8 mouse cellular contexts compared by ENCODE assay signal in genomic region chr6:51468891-51469561, GRCm38 (mm10). TPM values are rescaled to one million over a fixed set of nuclear protein-coding genes. Genes with fewer than 3 reads are reported as not detected.
DNase-seq lines count a peak whose midpoint lies in the region; ATAC-seq and TF ChIP-seq lines count a peak whose summit lies in the region.

No protein-coding gene starts in this region.

- dilution Hi-C loops in CH12.LX (cut with MboI; ENCODE audit: extremely low pct_ligation_motif_present, extremely low pct_unique_long_range_greater_than_20kb, low sequenced_read_pairs) = no loop called here

- TF ChIP-seq RAD21 in CH12.LX (IDR thresholded peaks at IDR 0.05; ENCODE audit: low read depth, low read length) = no peak

- peak; percentile 79 for DNase-seq in CH12.LX (ENCODE audit: extremely low read depth)
- DNase-seq in heart, postnatal 10 days = peak; percentile 87 to 88
- peak; percentile 64 for DNase-seq in large intestine, adult 2 months (ENCODE audit: low read depth, low spot score)
- DNase-seq in telencephalon, adult 2 months (ENCODE audit: low read depth, low spot score) = peak; percentile 77

- no peak for TF ChIP-seq POLR2A in CH12.LX (IDR thresholded peaks at IDR 0.05; ENCODE audit: low read depth, low read length)

- peak overlapping the region; percentile 97 for H3K27ac ChIP-seq in CH12.LX (ENCODE audit: insufficient read depth, low read depth)
- H3K27ac ChIP-seq in forebrain, embryonic 13.5 days = peak overlapping the region; percentile 100
- peak overlapping the region; percentile 98 for H3K27ac ChIP-seq in liver, embryonic 16.5 days (ENCODE audit: low read length)
- H3K27ac ChIP-seq in neural tube, embryonic 13.5 days (replicated peaks) = peak overlapping the region; percentile 100

- H3K4me2 ChIP-seq in CH12.LX (ENCODE audit: insufficient read depth, low read depth, poor library complexity, severe bottlenecking) = no peak overlapping the region
- H3K4me2 ChIP-seq in forebrain, embryonic 13.5 days = peak overlapping the region; percentile 87
- H3K4me2 ChIP-seq in liver, embryonic 16.5 days (ENCODE audit: low read depth, low read length) = peak overlapping the region; percentile 51
- peak overlapping the region; percentile 79 for H3K4me2 ChIP-seq in neural tube, embryonic 13.5 days

- in situ Hi-C loops in CH12.LX (cut with MboI; ENCODE audit: low pct_ligation_motif_present, low pct_unique_long_range_greater_than_20kb, low sequenced_read_pairs) = no loop called here

- TF ChIP-seq CTCF in CH12.LX (conservative IDR thresholded peaks at IDR 0.05 in 1 of 2, IDR thresholded peaks at IDR 0.05 in 1 of 2; ENCODE audit: low read depth in 2 of 2, low read length in 2 of 2) = no peak

- peaks cover 24 to 49% of the 10 kb centered on the region in 2 experiments for H3K36me3 ChIP-seq in CH12.LX (replicated peaks in 1 of 2; ENCODE audit: control insufficient read depth in 1 of 2, insufficient read depth in 1 of 2, low read length in 1 of 2)
- H3K36me3 ChIP-seq in forebrain, embryonic 13.5 days (ENCODE audit: poor library complexity, severe bottlenecking) = peaks cover 48% of the 10 kb centered on the region
- peaks cover 42% of the 10 kb centered on the region for H3K36me3 ChIP-seq in liver, embryonic 16.5 days (ENCODE audit: control insufficient read depth, insufficient read depth)
- H3K36me3 ChIP-seq in neural tube, embryonic 13.5 days = peaks cover 44% of the 10 kb centered on the region

- intact Hi-C loops in heart, postnatal 10 days (cut with DNase I) = loop anchor here (5.0 kb wide), 1 partner anchor 87 kb away; no protein-coding TSS in a partner anchor

- under 1% methylated on average over 63 of the region's 63 CpGs for WGBS in forebrain, embryonic 13.5 days
- under 1% methylated on average over 63 of the region's 63 CpGs for WGBS in large intestine, adult 2 months
- WGBS in liver, embryonic 16.5 days (ENCODE audit: insufficient replicate concordance) = under 1% methylated on average over 63 of the region's 63 CpGs
- under 1% methylated on average over 60 of the region's 63 CpGs for WGBS in neural tube, embryonic 13.5 days

- peaks cover 69% of the 10 kb centered on the region for H3K79me2 ChIP-seq in CH12.LX (replicated peaks; ENCODE audit: control insufficient read depth, extremely low read depth, insufficient read depth, poor library complexity, severe bottlenecking)

- H3K27me3 ChIP-seq in CH12.LX (replicated peaks) = no peaks in the 10 kb centered on the region
- H3K27me3 ChIP-seq in forebrain, embryonic 13.5 days = no peaks in the 10 kb centered on the region
- H3K27me3 ChIP-seq in liver, embryonic 16.5 days (ENCODE audit: control insufficient read depth, insufficient read depth, low read depth, low read length) = no peaks in the 10 kb centered on the region
- H3K27me3 ChIP-seq in neural tube, embryonic 13.5 days = no peaks in the 10 kb centered on the region

- peaks cover 2 to 43% of the 10 kb centered on the region in 2 experiments; a peak in 3 of 4 replicates for H3K4me1 ChIP-seq in CH12.LX (ENCODE audit: control insufficient read depth in 1 of 2, insufficient read depth in 2 of 2)
- peaks cover 52% of the 10 kb centered on the region for H3K4me1 ChIP-seq in forebrain, embryonic 13.5 days
- peaks cover 29% of the 10 kb centered on the region for H3K4me1 ChIP-seq in liver, embryonic 16.5 days (ENCODE audit: control insufficient read depth, low read depth, low read length)
- peaks cover 53% of the 10 kb centered on the region for H3K4me1 ChIP-seq in neural tube, embryonic 13.5 days (replicated peaks)

- H3K9me3 ChIP-seq in CH12.LX (replicated peaks; ENCODE audit: low read length) = no peaks in the 10 kb centered on the region
- no peaks in the 10 kb centered on the region for H3K9me3 ChIP-seq in forebrain, embryonic 13.5 days (replicated peaks)
- H3K9me3 ChIP-seq in liver, embryonic 16.5 days (replicated peaks; ENCODE audit: control insufficient read depth, low read length) = no peaks in the 10 kb centered on the region
- H3K9me3 ChIP-seq in neural tube, embryonic 13.5 days = no peaks in the 10 kb centered on the region

- TF ChIP-seq EP300 in CH12.LX (IDR thresholded peaks at IDR 0.05; ENCODE audit: low read length) = no peak

- ATAC-seq in cerebellum, adult (ENCODE audit: insufficient number of reproducible peaks, low FRiP score, low TSS enrichment) = peak; percentile 24
- ATAC-seq in forebrain, embryonic 13.5 days = peak; percentile 7; the same call in 1 of the 2 replicates
- ATAC-seq in liver, embryonic 16.5 days (ENCODE audit: low read depth) = peak; percentile 9
- ATAC-seq in neural tube, embryonic 13.5 days (ENCODE audit: low read depth) = peak; percentile 51

- H3K9ac ChIP-seq in CH12.LX (ENCODE audit: insufficient read depth, low read depth) = peak overlapping the region; percentile 100
- peak overlapping the region; percentile 100 for H3K9ac ChIP-seq in forebrain, embryonic 13.5 days
- H3K9ac ChIP-seq in liver, embryonic 16.5 days (ENCODE audit: low read depth, low read length) = peak overlapping the region; percentile 98
- H3K9ac ChIP-seq in neural tube, embryonic 13.5 days = peak overlapping the region; percentile 100

- peak overlapping the region; percentile 71 to 96 (median 94) for H3K4me3 ChIP-seq in CH12.LX (replicated peaks in 1 of 3; ENCODE audit: low read depth in 2 of 3, low read length in 2 of 3, poor library complexity in 1 of 3)
- peak overlapping the region; percentile 97 for H3K4me3 ChIP-seq in forebrain, embryonic 13.5 days
- peak overlapping the region; percentile 94 for H3K4me3 ChIP-seq in liver, embryonic 16.5 days (ENCODE audit: low read depth, low read length)
- peak overlapping the region; percentile 98 for H3K4me3 ChIP-seq in neural tube, embryonic 13.5 days

TF ChIP-seq in CH12.LX, 34 proteins besides CTCF, POLR2A, EP300 and RAD21 (continues in another document):
- TF ChIP-seq ELF1 (IDR thresholded peaks at IDR 0.05; ENCODE audit: low read depth, low read length) (no peak), JUND (conservative IDR thresholded peaks at IDR 0.05; ENCODE audit: low read depth, low read length) (no peak), PAX5 (IDR thresholded peaks at IDR 0.05; ENCODE audit: low read length) (no peak), ZC3H11A (IDR thresholded peaks at IDR 0.05; ENCODE audit: low read depth, low read length) (no peak), MXI1 (IDR thresholded peaks at IDR 0.05; ENCODE audit: low read depth, low read length) (no peak), MAX (IDR thresholded peaks at IDR 0.05; ENCODE audit: low read length) (no peak), IRF4 (IDR thresholded peaks at IDR 0.05; ENCODE audit: low read depth, low read length) (no peak), ETS1 (conservative IDR thresholded peaks at IDR 0.05; ENCODE audit: low read depth, low read length) (no peak), KAT2A (IDR thresholded peaks at IDR 0.05; ENCODE audit: insufficient replicate concordance, low read length) (no peak), TCF12 (IDR thresholded peaks at IDR 0.05; ENCODE audit: low read depth, low read length) (no peak), CHD2 (IDR thresholded peaks at IDR 0.05; ENCODE audit: low read length) (no peak), JUN (IDR thresholded peaks at IDR 0.05; ENCODE audit: insufficient read depth, low read depth, low read length) (no peak), TBP (conservative IDR thresholded peaks at IDR 0.05; ENCODE audit: low read depth, low read length) (no peak), E2F4 (IDR thresholded peaks at IDR 0.05; ENCODE audit: insufficient replicate concordance, low read depth, low read length) (no peak), NELFE (IDR thresholded peaks at IDR 0.05; ENCODE audit: low read depth, low read length) (no peak)

RNA-seq across cellular contexts. Expression of gene Hnrnpa2b1, which starts 0.7 kb away (rescaled TPM):
- total RNA-seq in CH12.LX (2012; rRNA removed) = 500 and 668 TPM in 2 replicates
- total RNA-seq in CH12.LX (2014; rRNA removed) = 710 and 855 TPM in 2 replicates
- polyA plus RNA-seq in CH12.LX (2012; ENCODE audit: insufficient read length, low read depth) = 1,854 and 1,994 TPM in 2 replicates
- polyA plus RNA-seq in forebrain, embryonic 13.5 days (2015; fragmentation: Nextera tagmentation; extraction: Ambion mirVana) = 2,330 and 2,378 TPM in 2 replicates
- 100 to 1,000 TPM; 510 to 554 TPM for total RNA-seq in heart, postnatal 10 days (2021)
- polyA plus RNA-seq in large intestine, adult 2 months (2012; rRNA removed) = 74.2 and 96.4 TPM in 2 replicates
- 712 and 778 TPM in 2 replicates for polyA plus RNA-seq in liver, embryonic 16.5 days (2015; fragmentation: Nextera tagmentation; extraction: Ambion mirVana)
- 1,536 and 1,756 TPM in 2 replicates for polyA plus RNA-seq in neural tube, embryonic 13.5 days (2015; fragmentation: Nextera tagmentation; extraction: Ambion mirVana)

RNA-seq across cellular contexts. Expression of gene Cbx3, which starts 1.1 kb away (rescaled TPM):
- 145 and 199 TPM in 2 replicates for total RNA-seq in CH12.LX (2012; rRNA removed)
- 300 and 350 TPM in 2 replicates for total RNA-seq in CH12.LX (2014; rRNA removed)
- 197 and 258 TPM in 2 replicates for polyA plus RNA-seq in CH12.LX (2012; ENCODE audit: insufficient read length, low read depth)
- polyA plus RNA-seq in forebrain, embryonic 13.5 days (2015; fragmentation: Nextera tagmentation; extraction: Ambion mirVana) = 732 and 791 TPM in 2 replicates
- total RNA-seq in heart, postnatal 10 days (2021) = 100 to 1,000 TPM; 113 to 126 TPM
- polyA plus RNA-seq in large intestine, adult 2 months (2012; rRNA removed) = 6.8 and 7.4 TPM in 2 replicates
- polyA plus RNA-seq in liver, embryonic 16.5 days (2015; fragmentation: Nextera tagmentation; extraction: Ambion mirVana) = 169 and 198 TPM in 2 replicates
- polyA plus RNA-seq in neural tube, embryonic 13.5 days (2015; fragmentation: Nextera tagmentation; extraction: Ambion mirVana) = 489 and 502 TPM in 2 replicates

RNA-seq across cellular contexts. Expression of gene Nfe2l3, which starts 36.6 kb away (rescaled TPM):
- total RNA-seq in CH12.LX (2012; rRNA removed) = 0.17 and 0.21 TPM in 2 replicates
- total RNA-seq in CH12.LX (2014; rRNA removed) = not detected in 2 replicates
- 0.14 and 0.38 TPM in 2 replicates for polyA plus RNA-seq in CH12.LX (2012; ENCODE audit: insufficient read length, low read depth)
- 3.7 and 3.8 TPM in 2 replicates for polyA plus RNA-seq in forebrain, embryonic 13.5 days (2015; fragmentation: Nextera tagmentation; extraction: Ambion mirVana)
- total RNA-seq in heart, postnatal 10 days (2021) = 1 to 10 TPM in 1 of 2 experiments, under 1 TPM in 1; 0.36 to 1.4 TPM
- 0.08 and 0.15 TPM in 2 replicates for polyA plus RNA-seq in large intestine, adult 2 months (2012; rRNA removed)
- polyA plus RNA-seq in liver, embryonic 16.5 days (2015; fragmentation: Nextera tagmentation; extraction: Ambion mirVana) = 0.15 and 0.21 TPM in 2 replicates
- polyA plus RNA-seq in neural tube, embryonic 13.5 days (2015; fragmentation: Nextera tagmentation; extraction: Ambion mirVana) = 2.8 and 3.2 TPM in 2 replicates

RNA-seq across cellular contexts. Expression of gene Snx10, which starts 54.7 kb away (rescaled TPM):
- total RNA-seq in CH12.LX (2012; rRNA removed) (25.1 and 27.6 TPM in 2 replicates), CH12.LX (2014; rRNA removed) (84.7 and 92.0 TPM in 2 replicates)
- polyA plus RNA-seq in CH12.LX (2012; ENCODE audit: insufficient read length, low read depth) = 46.2 and 54.9 TPM in 2 replicates
- 41.2 and 43.8 TPM in 2 replicates for polyA plus RNA-seq in forebrain, embryonic 13.5 days (2015; fragmentation: Nextera tagmentation; extraction: Ambion mirVana)
- total RNA-seq in heart, postnatal 10 days (2021) = 10 to 100 TPM; 10.8 to 14.7 TPM
- 1.5 and 2.2 TPM in 2 replicates for polyA plus RNA-seq in large intestine, adult 2 months (2012; rRNA removed)
- polyA plus RNA-seq in liver, embryonic 16.5 days (2015; fragmentation: Nextera tagmentation; extraction: Ambion mirVana) = 8.8 TPM in 2 replicates
- polyA plus RNA-seq in neural tube, embryonic 13.5 days (2015; fragmentation: Nextera tagmentation; extraction: Ambion mirVana) = 49.4 and 54.8 TPM in 2 replicates

Comparison
In these comparisons a context has a peak if more than half of its experiments do, and no peak if none do; other contexts are left out.
1. Peak in every context shown above with its lines: DNase-seq, ATAC-seq, H3K4me3 ChIP-seq and H3K27ac ChIP-seq.
2. RNA of gene Cbx3, which starts 1.1 kb away (polyA plus RNA-seq): 732 to 791 TPM in forebrain, embryonic 13.5 days, 489 to 502 TPM in neural tube, embryonic 13.5 days, 197 to 258 TPM in CH12.LX and 169 to 198 TPM in liver, embryonic 16.5 days; 6.8 to 7.4 TPM in large intestine, adult 2 months; every median in the first group is over 10 times any median in the second.